Mouse (Mus musculus): ENCODE results near the gene Zfp706. TPM values are rescaled to one million over a fixed set of nuclear protein-coding genes. Genes with fewer than 3 reads are reported as not detected.

Gene Zfp706
- polyA plus RNA-seq (2017; shearing (Covaris generic)), result 100 to 1,000 TPM; 411 to 433 TPM

GRCm38 (mm10) chr15:37007233-37007958 is at the start of gene Zfp706:
TSS of gene Zfp706 (minus strand) at chr15:37007773.

